Mouse (Mus musculus) heart, postnatal 36 days (tissue): ENCODE measurements around the gene Vti1b. TPM values are rescaled to one million over a fixed set of nuclear protein-coding genes. Genes with fewer than 3 reads are reported as not detected.
"Not testable (repeated sequence)": the region's sequence is repeated elsewhere in the genome, so short reads cannot be mapped to it uniquely, and the experiment has no call there.

ENCODE experiments used
- DNase-seq, 2 experiments: peaks; one replicate each; pipeline ENCODE4 v3.0.0; 2021 to 2022
- intact Hi-C: fragments of 180-260 bp; cut with DNase I; formaldehyde crosslinking; loops from one replicate; pipeline ENCODE4 v1.15.1; 2025
- total RNA-seq, 2 experiments: library from RNA; stranded (reverse); gene quantifications; 2 replicates each; pipeline ENCODE4 v1.2.3; 2021

Vti1b gene
- total RNA-seq = 10 to 100 TPM; 84.1 to 92.4 TPM

DNA sequence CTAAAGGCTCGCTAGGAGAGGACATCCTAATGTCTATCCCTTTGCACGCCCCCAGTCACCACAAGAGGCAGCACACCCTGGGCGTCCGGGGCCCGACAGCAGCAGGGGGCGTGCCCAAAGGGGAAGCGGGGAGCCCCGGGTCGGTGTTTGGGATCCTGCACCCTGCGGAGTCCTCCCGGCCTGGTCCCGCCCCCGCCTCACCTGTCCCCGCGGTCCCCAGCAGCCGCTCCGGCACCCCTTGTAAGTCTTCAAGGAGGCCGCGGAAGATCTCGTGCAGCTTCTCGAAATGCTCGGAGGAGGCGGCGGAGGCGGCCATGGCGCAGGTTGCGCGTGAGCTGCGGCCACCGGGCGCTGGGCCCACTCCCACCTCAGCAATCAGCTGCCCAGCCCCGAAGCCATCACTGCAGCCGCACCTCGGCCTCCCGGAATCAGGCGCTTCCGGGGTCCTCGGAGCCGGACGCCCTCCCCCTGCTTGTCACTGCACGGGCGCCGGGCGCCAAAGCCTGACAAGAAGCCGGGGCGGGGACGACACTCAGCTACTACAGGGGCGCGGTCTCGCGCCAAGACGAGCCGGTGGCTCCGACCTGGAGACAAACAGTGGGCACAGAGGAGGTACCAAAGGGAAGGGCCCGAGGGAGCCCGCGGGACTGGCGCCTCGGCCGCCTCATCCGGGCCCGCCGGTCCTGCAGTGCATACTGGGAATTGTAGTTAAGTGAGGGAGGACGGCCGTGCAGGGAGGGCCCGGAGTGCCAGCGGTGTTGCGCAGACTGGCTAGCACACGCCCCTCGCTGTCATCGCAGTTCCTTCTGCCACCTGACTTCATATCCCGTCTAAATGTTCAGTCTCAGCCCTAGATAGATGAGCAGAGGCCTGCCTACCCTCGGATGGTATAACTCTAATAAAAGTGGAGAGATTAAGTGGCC is at the start of gene Vti1b:
Vti1b (minus strand) TSS at position 649 of the 923 bp plus-strand sequence.
- intact Hi-C loops = loop anchor here (10.0 kb wide), 1 partner anchor 1473 kb away; the partner anchor contains the start of genes Erh and Slc39a9

GRCm38 (mm10) chr12:79217511-79217910 is 45.0 kb upstream of the Vti1b start:
- DNase-seq = no peak
- intact Hi-C loops = no loop called here

More for the DNA sequence above, at the start of gene Vti1b:
- peak; percentile 88 to 98 for DNase-seq

GRCm38 (mm10) chr12:79211447-79211846 is 39.0 kb upstream of the Vti1b start:
- intact Hi-C loops = no loop called here

DNA sequence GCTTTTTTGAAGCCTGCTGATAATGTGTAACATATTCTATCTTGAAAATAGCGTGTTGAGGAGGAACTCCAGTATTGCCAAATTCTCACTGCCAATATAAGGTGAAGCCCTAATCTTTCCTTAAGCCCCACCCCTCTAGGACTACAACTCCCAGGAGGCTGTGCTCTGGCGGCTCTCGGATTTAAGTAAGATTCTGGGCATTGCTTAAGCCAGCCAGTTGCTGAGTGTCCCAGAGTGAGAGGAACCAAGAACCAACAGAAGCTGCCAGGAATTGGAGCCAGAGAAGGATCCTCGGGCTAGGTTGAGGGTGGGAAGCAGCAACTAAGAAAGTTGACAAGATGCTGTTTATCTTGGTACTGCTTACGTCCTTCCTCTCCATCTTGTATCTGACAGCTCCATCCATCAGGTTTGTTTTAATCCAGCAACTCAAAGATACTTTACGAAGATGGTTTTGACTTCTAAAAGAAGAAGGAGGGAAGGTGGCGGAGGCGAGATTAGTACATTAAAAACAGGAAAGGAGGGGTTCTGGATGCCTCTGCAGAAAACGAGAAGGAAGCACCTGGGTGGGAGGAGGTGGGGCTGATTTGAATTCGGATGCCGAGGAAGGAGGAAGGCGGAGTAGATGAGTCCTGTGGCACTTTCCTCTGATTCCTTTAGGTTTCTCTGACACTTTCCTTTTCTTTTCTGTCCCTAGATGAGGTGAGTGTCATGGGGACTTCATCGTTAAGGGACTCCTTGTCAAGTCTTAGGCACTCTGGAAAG is 36.4 kb upstream of the Vti1b start, which contains the start of gene Rdh12:
Rdh12 (plus strand) TSS at position 212 of the 762 bp plus-strand sequence.
- DNase-seq = peak; percentile 5 to 23

More at GRCm38 (mm10) chr12:79211447-79211846, 39.0 kb upstream of the Vti1b start:
- DNase-seq = no peak

DNA sequence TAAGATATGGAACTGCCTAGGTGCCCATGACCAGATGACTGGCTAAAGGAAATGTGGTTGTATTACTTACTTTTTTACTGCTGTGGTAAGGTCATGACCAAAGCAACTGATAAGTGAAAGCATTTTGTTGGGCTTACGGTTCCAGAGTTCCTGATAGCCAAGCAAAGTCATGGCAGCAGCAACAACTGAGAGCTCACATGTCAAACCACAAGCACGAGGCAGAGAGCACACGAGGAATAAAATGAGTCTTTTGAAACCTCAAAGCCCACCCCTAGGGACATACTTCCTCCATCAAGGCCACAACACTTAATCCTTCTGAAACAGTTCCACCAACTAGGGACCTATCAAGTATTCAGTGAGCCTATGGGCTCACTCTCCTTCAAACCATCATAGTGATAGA is 29.4 kb upstream of the Vti1b start:
- intact Hi-C loops = no loop called here
- no peak for DNase-seq

More for the DNA sequence above, 36.4 kb upstream of the Vti1b start, which contains the start of gene Rdh12:
- intact Hi-C loops = no loop called here

DNA sequence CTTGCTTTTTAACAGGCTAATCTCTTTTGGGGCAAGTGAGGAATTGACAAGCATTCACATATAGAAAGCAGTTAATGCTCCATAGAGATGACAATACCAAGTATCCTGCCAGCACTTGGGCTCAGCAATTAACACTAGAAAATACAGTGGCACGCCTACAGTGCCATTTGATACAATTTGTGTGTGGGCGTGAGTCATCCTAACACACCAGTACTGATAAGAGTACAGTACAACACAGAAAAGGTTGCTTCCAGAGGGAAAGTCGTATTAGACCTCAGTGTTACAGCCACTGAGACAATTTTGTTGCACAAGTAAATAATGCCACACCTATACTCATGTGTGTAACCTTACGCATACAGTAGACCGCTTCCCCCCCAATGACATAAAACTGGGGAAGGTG is 24.6 kb upstream of the Vti1b start:
- DNase-seq = no peak
- intact Hi-C loops = no loop called here

GRCm38 (mm10) chr12:79193441-79193840 is 21.0 kb upstream of the Vti1b start:
- DNase-seq = peak; percentile 67 to 68
- intact Hi-C loops = loop anchor here (1.0 kb wide), 1 partner anchor 68 kb away; no protein-coding TSS in a partner anchor

DNA sequence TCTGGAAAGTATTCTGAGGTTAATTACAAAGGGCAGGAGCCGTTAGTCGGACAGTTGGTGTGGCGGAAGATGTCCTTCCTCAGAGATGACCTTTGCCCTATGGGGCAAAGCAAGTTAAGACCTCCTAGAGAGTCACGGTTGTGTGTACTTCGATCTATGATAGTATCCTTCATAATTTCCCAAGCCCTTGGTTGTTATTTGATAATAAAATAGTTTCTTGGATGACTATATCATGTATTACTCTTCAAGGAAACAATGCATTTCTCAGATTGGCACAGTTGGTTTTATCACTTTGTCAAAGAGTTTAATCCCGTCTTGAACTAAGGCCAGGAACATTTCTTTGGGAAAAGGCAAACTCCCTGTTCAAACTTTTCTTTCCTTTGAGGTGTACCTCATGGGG is 19.7 kb upstream of the Vti1b start, which contains the start of gene Rdh11:
Rdh11 (minus strand) TSS at position 101 of the 400 bp plus-strand sequence.
- DNase-seq = no peak
- intact Hi-C loops = no loop called here

- intact Hi-C loops = no loop called here
- peak; percentile 70 to 74 for DNase-seq
Measured at GRCm38 (mm10) chr12:79191701-79192100, 19.2 kb upstream of the Vti1b start.

DNA sequence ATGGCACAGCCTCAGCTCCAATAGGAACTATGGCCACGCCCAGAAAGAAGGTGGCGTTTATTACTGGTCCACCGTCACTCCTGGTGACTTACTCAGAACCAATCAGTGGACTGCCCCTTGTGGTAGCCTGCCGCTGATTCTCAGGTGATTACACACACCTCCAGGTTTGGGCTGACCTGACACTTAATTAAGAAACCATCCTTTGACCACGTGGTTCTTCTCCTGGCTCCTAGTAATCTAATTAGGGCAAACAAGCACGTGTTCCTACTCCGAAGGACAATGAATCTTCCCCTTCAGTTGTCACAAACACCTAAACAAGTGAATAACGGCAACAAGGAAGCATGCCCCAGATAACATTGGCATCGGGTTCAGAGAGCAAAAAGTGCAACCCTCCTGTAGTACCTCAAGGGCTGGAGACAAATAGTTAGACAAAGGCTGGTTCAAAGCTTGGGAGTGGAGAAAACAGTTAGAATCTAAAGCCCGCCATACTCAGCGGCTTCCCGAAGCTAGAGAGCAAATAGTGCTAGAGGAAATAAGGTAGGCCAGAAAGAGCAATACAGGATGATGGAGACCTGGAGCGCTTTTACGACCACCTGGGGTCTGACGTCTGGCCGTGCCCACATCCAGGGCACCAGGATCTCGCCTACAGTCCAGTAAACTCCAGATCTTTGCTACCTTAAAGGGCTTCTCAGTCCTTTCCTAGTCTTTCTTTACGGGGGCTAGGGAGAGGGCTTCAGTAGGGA is 18.6 kb upstream of the Vti1b start:
- intact Hi-C loops = no loop called here
- peak; percentile 12 to 23 for DNase-seq

- DNase-seq = not testable (repeated sequence)
Measured at GRCm38 (mm10) chr12:79185160-79185559, 12.7 kb upstream of the Vti1b start.

GRCm38 (mm10) chr12:79175998-79176397 is 3.5 kb upstream of the Vti1b start:
- intact Hi-C loops = loop anchor here (10.0 kb wide), 1 partner anchor 1469 kb away; the partner anchor contains the start of genes Erh and Slc39a9
- DNase-seq = no peak

More at GRCm38 (mm10) chr12:79185160-79185559, 12.7 kb upstream of the Vti1b start:
- intact Hi-C loops = not testable (repeated sequence)

DNA sequence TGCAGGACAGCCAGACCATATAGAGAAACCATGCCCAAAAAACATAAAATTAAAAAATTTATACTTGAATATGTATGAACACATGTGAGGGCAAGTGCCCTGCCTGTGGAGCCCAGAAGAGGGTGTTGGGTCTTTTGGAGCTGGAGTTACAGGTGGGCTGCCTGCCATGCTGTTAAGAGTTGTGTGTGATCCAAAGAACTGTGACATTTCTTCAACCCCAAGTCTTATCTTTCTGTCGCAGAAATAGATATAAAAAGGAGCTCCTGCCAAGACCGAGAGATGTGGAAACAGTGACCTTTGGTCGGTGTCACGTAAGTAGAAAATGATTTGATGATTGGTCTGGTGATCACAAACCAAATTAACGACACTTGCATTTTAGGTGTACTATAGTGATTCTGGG is 1.3 kb upstream of the Vti1b start:
- no peak for DNase-seq
- intact Hi-C loops = loop anchor here (10.0 kb wide), 1 partner anchor 1471 kb away; the partner anchor contains the start of genes Erh and Slc39a9

GRCm38 (mm10) chr12:79171269-79171995 is 1.0 kb downstream of the Vti1b start:
- no peak for DNase-seq
- intact Hi-C loops = loop anchor here (10.0 kb wide), 1 partner anchor 1473 kb away; the partner anchor contains the start of genes Erh and Slc39a9

GRCm38 (mm10) chr12:79170421-79170820 is 2.0 kb downstream of the Vti1b start:
- intact Hi-C loops = loop anchor here (10.0 kb wide), 1 partner anchor 1474 kb away; the partner anchor contains the start of genes Erh and Slc39a9
- no peak for DNase-seq

DNA sequence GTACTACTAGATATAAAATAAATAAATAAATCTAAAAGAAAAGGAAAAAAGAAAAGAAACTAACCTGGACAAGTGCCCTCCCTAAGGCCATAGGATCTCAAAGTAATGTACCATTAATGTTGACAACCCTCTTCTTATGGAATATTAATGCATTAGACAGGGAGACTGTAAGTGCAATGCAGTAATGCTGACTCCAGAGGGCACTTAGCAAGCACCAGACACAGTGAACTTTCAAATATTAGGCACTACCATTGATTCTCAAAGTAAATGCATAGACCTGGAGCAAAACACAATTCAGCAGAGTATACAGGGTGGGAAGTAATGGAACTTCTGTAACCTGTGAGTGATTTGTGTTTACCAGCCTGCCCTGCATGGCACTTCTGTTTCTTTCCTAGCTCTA is 3.3 kb downstream of the Vti1b start:
- no peak for DNase-seq
- intact Hi-C loops = no loop called here

DNA sequence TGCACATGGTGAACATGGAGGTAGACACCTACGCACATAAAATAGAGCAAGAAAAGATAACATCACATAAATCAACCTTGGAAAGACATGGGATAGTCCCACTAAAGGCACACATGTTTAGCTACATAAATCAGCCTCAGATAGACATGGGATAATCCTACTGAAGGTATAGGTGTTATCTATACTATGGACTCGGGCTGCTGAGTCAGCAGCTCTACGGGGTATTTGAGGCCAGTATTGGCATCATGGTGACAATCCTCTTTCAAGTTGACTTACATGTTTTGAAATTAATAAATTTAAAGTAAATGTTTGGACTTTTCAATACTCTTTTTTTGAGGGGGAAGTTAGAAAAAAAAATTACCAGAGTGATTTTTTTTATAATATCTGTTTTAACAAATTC is 9.6 kb downstream of the Vti1b start:
- no peak for DNase-seq
- intact Hi-C loops = no loop called here

- DNase-seq = no peak
- intact Hi-C loops = no loop called here
Measured at GRCm38 (mm10) chr12:79149653-79150052, 22.8 kb downstream of the Vti1b start.

GRCm38 (mm10) chr12:79141384-79141783 is 31.1 kb downstream of the Vti1b start:
- intact Hi-C loops = no loop called here
- DNase-seq = no peak
